In the genomic region with DNA sequence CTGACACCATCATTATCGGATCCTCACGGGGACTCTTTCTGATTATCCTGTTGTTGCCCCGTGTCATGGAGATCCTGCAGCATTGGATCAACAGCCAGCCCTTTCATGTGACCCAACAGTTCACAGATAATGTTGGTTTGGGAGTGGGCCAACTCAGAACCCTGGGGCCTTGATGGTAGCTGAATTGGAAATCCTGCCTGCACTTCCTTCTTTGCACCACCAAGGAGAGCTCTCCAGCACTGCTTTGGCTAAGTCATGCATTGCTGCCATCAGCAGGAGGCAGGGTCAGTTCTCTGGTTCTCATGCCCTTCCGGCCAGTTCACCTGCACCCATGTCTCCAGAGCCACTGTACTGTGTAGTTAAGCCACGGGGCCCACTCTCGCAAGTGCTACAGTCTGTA, we compare ENCODE assay signal across 14 mouse cellular contexts.
DNase-seq lines count a peak whose midpoint lies in the region; ATAC-seq lines count a peak whose summit lies in the region.
"Had no signal": no experiment of that assay in that cellular context is flagged by ENCODE, and none has a peak within 500 bp of the region (broad histone marks: within the 10 kb centered on the region; RNA-seq: fewer than 3 reads in every experiment).

No protein-coding gene starts in this region.

- DNase-seq in adrenal gland, adult (ENCODE audit: inconsistent age in 2 of 2, low spot score in 1 of 2) = peak; percentile 15 to 64
- no peak for DNase-seq in adrenal gland, postnatal 25 days
- DNase-seq in heart, postnatal 10 days = peak; percentile 6 to 12
- no peak for DNase-seq in heart, embryonic 10.5 days (ENCODE audit: low spot score)
- DNase-seq in ovary, adult 18-20 months (ENCODE audit: low spot score) = peak; percentile 27
- no peak for DNase-seq in ovary, postnatal 14 days (ENCODE audit: low spot score)
- DNase-seq in kidney, postnatal 36 days = peak; percentile 1 to 20
- DNase-seq: liver, postnatal 0 days; midbrain, embryonic 14.5 days; right cerebral cortex, postnatal 25 days had no signal

- no peaks in the 10 kb centered on the region for H3K36me3 ChIP-seq in heart, embryonic 10.5 days
- H3K36me3 ChIP-seq: neural tube, embryonic 13.5 days; stomach, embryonic 15.5 days had no signal

- H3K4me3 ChIP-seq in heart, embryonic 10.5 days = no peak overlapping the region
- H3K4me3 ChIP-seq: neural tube, embryonic 13.5 days; stomach, embryonic 15.5 days had no signal

- no peaks in the 10 kb centered on the region for H3K9me3 ChIP-seq in heart, embryonic 10.5 days
- H3K9me3 ChIP-seq: neural tube, embryonic 13.5 days; stomach, embryonic 15.5 days had no signal

- H3K4me1 ChIP-seq in heart, embryonic 10.5 days = no peaks in the 10 kb centered on the region
- H3K4me1 ChIP-seq: neural tube, embryonic 13.5 days; stomach, embryonic 15.5 days had no signal

- intact Hi-C loops in heart, postnatal 10 days (cut with DNase I) = no loop called here

- no peaks in the 10 kb centered on the region for H3K27me3 ChIP-seq in heart, embryonic 10.5 days (ENCODE audit: insufficient read depth, poor library complexity, severe bottlenecking)
- H3K27me3 ChIP-seq: neural tube, embryonic 13.5 days; stomach, embryonic 15.5 days had no signal

- no peak for ATAC-seq in activated CD4-positive, CD25-positive, alpha-beta regulatory T cell, adult 4 months
- ATAC-seq: intestine, postnatal 0 days; liver, postnatal 0 days had no signal

- no peak overlapping the region for H3K27ac ChIP-seq in heart, embryonic 10.5 days
- H3K27ac ChIP-seq: neural tube, embryonic 13.5 days; stomach, embryonic 15.5 days had no signal

- WGBS in heart, embryonic 10.5 days = 85% methylated on average over 6 of the region's 6 CpGs

Comparison
In these comparisons a context has a peak if more than half of its experiments do, and no peak if none do; other contexts are left out.
1. DNase-seq: peak in adrenal gland, adult (2 of 2), heart, postnatal 10 days (2 of 2), ovary, adult 18-20 months (single experiment) and kidney, postnatal 36 days (2 of 2); none in adrenal gland, postnatal 25 days (single experiment), heart, embryonic 10.5 days (single experiment) and ovary, postnatal 14 days (single experiment).